Mouse (Mus musculus) embryonic fibroblast, embryonic 13.5 days (primary cell): ENCODE data around the gene Dbn1.

Experiments
- CTCF ChIP-seq: IDR thresholded peaks from 2 replicates; pipeline ENCODE4 v1.5.1; 2011; ENCODE audit warnings: mild to moderate bottlenecking, control low read depth, low read length, moderate library complexity, borderline replicate concordance; ENCODE audit not compliant: insufficient read depth
- POLR2A ChIP-seq: IDR thresholded peaks from 2 replicates; pipeline ENCODE4 v1.6.1; 2011; ENCODE audit warnings: low read depth, mild to moderate bottlenecking, control low read depth, low read length, moderate library complexity

DNA sequence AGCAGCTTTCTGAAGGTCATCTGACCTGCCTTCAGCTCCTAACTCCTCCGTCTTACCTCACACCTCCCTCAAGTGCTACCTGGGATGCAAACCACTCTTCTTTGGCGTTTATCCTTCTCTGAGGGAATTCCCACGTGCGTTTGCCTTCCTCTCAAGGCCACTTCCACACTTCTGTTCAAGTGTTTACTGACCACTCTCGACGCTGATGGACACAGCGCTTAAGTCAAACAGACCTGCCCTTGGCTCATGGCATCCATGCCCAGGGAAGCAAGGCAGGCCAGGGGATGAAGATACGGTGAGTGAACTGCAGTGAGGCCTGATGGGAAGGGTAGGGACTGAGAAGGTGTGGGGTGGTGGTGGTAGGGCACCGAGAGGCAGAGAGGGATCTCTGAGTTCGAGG is 12.7 kb upstream of the Dbn1 start:
- no peak; the same call in 1 of the 2 replicates for TF ChIP-seq POLR2A
- no peak for TF ChIP-seq CTCF
